ENCODE assay signal across 1 mouse cellular context in the genomic region with DNA sequence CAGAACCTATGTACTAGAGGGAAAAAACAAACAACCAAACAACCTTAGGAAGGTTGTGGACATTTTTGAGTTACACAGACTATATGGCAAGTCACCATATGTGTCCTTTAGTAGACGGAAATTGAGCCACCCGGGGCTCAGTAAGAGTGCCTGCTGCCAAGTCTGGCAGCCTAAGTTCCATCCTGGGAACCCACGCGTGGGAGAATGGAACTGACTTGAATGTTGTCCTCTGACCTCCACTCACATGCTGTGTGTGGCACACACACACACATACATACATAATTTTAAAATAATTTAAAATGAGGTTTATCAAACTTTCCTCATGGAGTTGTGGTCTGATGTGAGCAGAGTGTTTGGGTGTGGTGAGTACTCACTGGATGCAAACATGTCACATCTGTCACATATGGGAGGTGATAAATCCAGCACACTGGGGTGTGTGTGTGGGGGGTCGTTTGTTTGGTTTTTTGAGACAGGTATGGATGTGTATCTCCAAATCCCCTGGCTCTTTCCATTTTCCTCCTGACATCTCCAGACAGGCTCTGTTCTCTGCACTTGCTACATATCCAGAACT.
TF ChIP-seq lines count a peak whose summit lies in the region.

No protein-coding gene starts in this region.

TF ChIP-seq in CH12.LX, 34 proteins besides CTCF, POLR2A, EP300 and RAD21:
- TF ChIP-seq JUND (conservative IDR thresholded peaks at IDR 0.05; ENCODE audit: low read depth, low read length) (no peak), GABPA (IDR thresholded peaks at IDR 0.05; ENCODE audit: insufficient replicate concordance, low read depth, low read length) (no peak), BHLHE40 (IDR thresholded peaks at IDR 0.05; ENCODE audit: low read depth, low read length) (no peak), MXI1 (IDR thresholded peaks at IDR 0.05; ENCODE audit: low read depth, low read length) (no peak), MEF2A (IDR thresholded peaks at IDR 0.05; ENCODE audit: borderline replicate concordance, low read depth, low read length) (no peak), POLR2AphosphoS2 (IDR thresholded peaks at IDR 0.05; ENCODE audit: low read depth, low read length) (no peak), ZC3H11A (IDR thresholded peaks at IDR 0.05; ENCODE audit: low read depth, low read length) (no peak), ZKSCAN1 (IDR thresholded peaks at IDR 0.05; ENCODE audit: borderline replicate concordance, low read depth, low read length) (no peak), HCFC1 (IDR thresholded peaks at IDR 0.05; ENCODE audit: low read depth, low read length) (no peak), NELFE (IDR thresholded peaks at IDR 0.05; ENCODE audit: low read depth, low read length) (no peak)
